In the genomic region with DNA sequence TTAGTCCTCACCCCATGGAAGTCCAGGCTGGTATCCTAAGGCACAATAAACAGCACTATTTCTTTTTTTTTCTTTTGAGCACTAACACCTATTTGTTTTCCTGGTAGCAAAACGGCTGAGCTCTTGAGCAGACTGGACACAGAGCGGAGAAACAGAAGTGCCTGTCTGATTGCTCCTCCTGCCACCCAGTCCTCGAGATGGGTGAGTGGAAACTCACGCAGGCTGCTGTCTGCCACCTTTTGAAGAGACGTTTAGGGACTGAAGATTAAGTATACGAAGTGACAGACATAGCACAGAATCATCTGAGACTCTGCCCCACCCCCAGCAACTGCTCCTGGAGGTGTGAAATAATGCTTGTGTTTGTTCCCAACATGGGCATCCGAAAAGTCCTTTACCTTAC, we compare ENCODE assay signal across 19 mouse cellular contexts. TPM values are rescaled to one million over a fixed set of nuclear protein-coding genes. Genes with fewer than 3 reads are reported as not detected.
"Had no signal": no experiment of that assay in that cellular context is flagged by ENCODE, and none has a peak within 500 bp of the region (broad histone marks: within the 10 kb centered on the region; RNA-seq: fewer than 3 reads in every experiment).

No protein-coding gene starts in this region.

- H3K27ac ChIP-seq: midbrain, embryonic 12.5 days; neural tube, embryonic 13.5 days; neural tube, embryonic 15.5 days had no signal

- H3K27me3 ChIP-seq: neural tube, embryonic 13.5 days; neural tube, embryonic 15.5 days had no signal

- H3K4me2 ChIP-seq: lung, embryonic 14.5 days; midbrain, embryonic 12.5 days; neural tube, embryonic 13.5 days; neural tube, embryonic 15.5 days had no signal

- H3K9ac ChIP-seq: lung, embryonic 14.5 days; midbrain, embryonic 12.5 days; neural tube, embryonic 13.5 days; neural tube, embryonic 15.5 days had no signal

- H3K36me3 ChIP-seq: midbrain, embryonic 12.5 days; neural tube, embryonic 13.5 days; neural tube, embryonic 15.5 days had no signal

- ATAC-seq: midbrain, embryonic 16.5 days had no signal

- DNase-seq: lung, adult 18-20 months; lung, embryonic 14.5 days; lung, postnatal 10 days; lung, postnatal 4 days; midbrain, embryonic 14.5 days; retina, postnatal 1 day; right cerebral cortex, adult 18-20 months; right cerebral cortex, postnatal 25 days; right cerebral cortex, postnatal 4 days; spleen, adult 18-20 months; thymus, adult 18-20 months; thymus, postnatal 14 days; thymus, postnatal 36 days had no signal

- H3K4me3 ChIP-seq: midbrain, embryonic 12.5 days; myocyte; neural tube, embryonic 13.5 days; neural tube, embryonic 15.5 days had no signal

- H3K9me3 ChIP-seq: midbrain, embryonic 12.5 days; neural tube, embryonic 13.5 days; neural tube, embryonic 15.5 days had no signal

- H3K4me1 ChIP-seq: midbrain, embryonic 12.5 days; neural tube, embryonic 13.5 days; neural tube, embryonic 15.5 days had no signal

RNA-seq across cellular contexts. Expression of a gene that starts 59.5 kb away (rescaled TPM):
- polyA plus RNA-seq: midbrain, embryonic 16.5 days; neural tube, embryonic 11.5 days had no signal
